Mouse (Mus musculus) T-helper 1 cell (primary cell): Measurements from ENCODE around the gene Igfbp6.

Source experiments
- in situ Hi-C: fragments of 300-600 bp; cut with MboI, MseI; formaldehyde crosslinking; loops from one replicate; pipeline ENCODE4 v1.15.1; 2025; ENCODE audit warnings: high pct_unique_total_duplicates

The Igfbp6 gene

GRCm38 (mm10) chr15:102108651-102109525 is 35.3 kb upstream of the Igfbp6 start:
- in situ Hi-C loops: no loop called here

- in situ Hi-C loops: no loop called here
These were observed 33.9 kb upstream of the Igfbp6 start for GRCm38 (mm10) chr15:102110271-102110670.

- in situ Hi-C loops: no loop called here
These were observed 33.3 kb upstream of the Igfbp6 start for GRCm38 (mm10) chr15:102110701-102111494.

GRCm38 (mm10) chr15:102111495-102111829 is 32.7 kb upstream of the Igfbp6 start:
- in situ Hi-C loops: no loop called here

- in situ Hi-C loops: no loop called here
These were observed 32.0 kb upstream of the Igfbp6 start for GRCm38 (mm10) chr15:102112181-102112580.

GRCm38 (mm10) chr15:102112827-102113226 is 31.3 kb upstream of the Igfbp6 start:
- in situ Hi-C loops: no loop called here

- in situ Hi-C loops: no loop called here
These were observed 30.5 kb upstream of the Igfbp6 start for GRCm38 (mm10) chr15:102113674-102114073.

GRCm38 (mm10) chr15:102114651-102115260 is 29.4 kb upstream of the Igfbp6 start:
- in situ Hi-C loops: no loop called here

GRCm38 (mm10) chr15:102115731-102116231 is 28.4 kb upstream of the Igfbp6 start:
- in situ Hi-C loops: no loop called here

GRCm38 (mm10) chr15:102116753-102117415 is 27.3 kb upstream of the Igfbp6 start:
- in situ Hi-C loops: no loop called here

- in situ Hi-C loops: no loop called here
These were observed 26.4 kb upstream of the Igfbp6 start for GRCm38 (mm10) chr15:102117461-102118443.

- in situ Hi-C loops: no loop called here
These were observed 25.6 kb upstream of the Igfbp6 start for GRCm38 (mm10) chr15:102118591-102118990.

GRCm38 (mm10) chr15:102119121-102119830 is 24.9 kb upstream of the Igfbp6 start:
- in situ Hi-C loops: no loop called here

GRCm38 (mm10) chr15:102119831-102120170 is 24.4 kb upstream of the Igfbp6 start:
- in situ Hi-C loops: no loop called here

- in situ Hi-C loops: no loop called here
These were observed 23.6 kb upstream of the Igfbp6 start for GRCm38 (mm10) chr15:102120530-102120929.

GRCm38 (mm10) chr15:102126303-102126702 is 17.9 kb upstream of the Igfbp6 start:
- in situ Hi-C loops: no loop called here

- in situ Hi-C loops: no loop called here
These were observed 10.8 kb upstream of the Igfbp6 start for GRCm38 (mm10) chr15:102133314-102133713.

- in situ Hi-C loops: no loop called here
These were observed 9.5 kb upstream of the Igfbp6 start for GRCm38 (mm10) chr15:102134709-102135108.

GRCm38 (mm10) chr15:102135522-102136128 is 8.5 kb upstream of the Igfbp6 start:
- in situ Hi-C loops: no loop called here
